Mouse (Mus musculus): ENCODE measurements at regions not wholly inside any gene's neighbourhood (a gene's known extent, or its start where the extent isn't known, plus 50 kb on each side); places are given as distances from the start of the nearest gene placed in this dataset.
A peak's percentile ranks its signal among the peaks of the same experiment; 100 is the strongest.

- Histone ChIP-seq H3K9ac (replicated peaks; ENCODE audit: low read length) (peak overlapping the region; percentile 42), H3K4me1 (ENCODE audit: control insufficient read depth, insufficient read depth, low read length) (peaks cover 14% of the 10 kb centered on the region), H3K4me2 (ENCODE audit: low read length) (peak overlapping the region; percentile 50), H3K9me3 (ENCODE audit: control insufficient read depth, low read length) (no peaks in the 10 kb centered on the region), H3K27ac (replicated peaks; ENCODE audit: low read depth, low read length) (peak overlapping the region; percentile 52; the same call in 1 of the 2 replicates), H3K27me3 (ENCODE audit: control insufficient read depth, insufficient read depth, low read length) (peaks cover 7% of the 10 kb centered on the region; the same call in 1 of the 2 replicates), H3K4me3 (replicated peaks; ENCODE audit: low read depth, low read length) (peak overlapping the region; percentile 14; the same call in 1 of the 2 replicates), H3K36me3 (ENCODE audit: control insufficient read depth, insufficient read depth, low read length) (no peaks in the 10 kb centered on the region)
- DNase-seq = peak; percentile 72
- ATAC-seq (ENCODE audit: low FRiP score, low TSS enrichment) = peak; percentile 73; the same call in 1 of the 2 replicates
- WGBS = 7% methylated on average over 24 of the region's 24 CpGs
These were observed 262.9 kb upstream of the Irx2 start for GRCm38 (mm10) chr13:72365534-72366271.

- Histone ChIP-seq H3K27me3 (ENCODE audit: control insufficient read depth, insufficient read depth, low read length) (peaks cover 7% of the 10 kb centered on the region; the same call in 1 of the 2 replicates), H3K9ac (replicated peaks; ENCODE audit: low read length) (peak overlapping the region; percentile 42), H3K9me3 (ENCODE audit: control insufficient read depth, low read length) (no peaks in the 10 kb centered on the region), H3K4me1 (ENCODE audit: control insufficient read depth, insufficient read depth, low read length) (peaks cover 14% of the 10 kb centered on the region), H3K36me3 (ENCODE audit: control insufficient read depth, insufficient read depth, low read length) (no peaks in the 10 kb centered on the region), H3K4me3 (replicated peaks; ENCODE audit: low read depth, low read length) (0 out of 2 replicates have a peak overlapping the region, but pooled peaks have one; percentile 14), H3K27ac (replicated peaks; ENCODE audit: low read depth, low read length) (no peak overlapping the region; the same call in 1 of the 2 replicates), H3K4me2 (ENCODE audit: low read length) (peak overlapping the region; percentile 50)
- ATAC-seq (ENCODE audit: low FRiP score, low TSS enrichment) (no peak), DNase-seq (no peak)
- WGBS = 62% methylated on average over 11 of the region's 11 CpGs
These were observed 262.3 kb upstream of the Irx2 start for GRCm38 (mm10) chr13:72366281-72366680.

GRCm38 (mm10) chr13:72370131-72370530, 258.5 kb upstream of the Irx2 start:
- Histone ChIP-seq H3K4me2 (ENCODE audit: low read length) (no peak overlapping the region), H3K27me3 (ENCODE audit: control insufficient read depth, insufficient read depth, low read length) (no peaks in the 10 kb centered on the region), H3K4me1 (ENCODE audit: control insufficient read depth, insufficient read depth, low read length) (peaks cover 13% of the 10 kb centered on the region), H3K27ac (replicated peaks; ENCODE audit: low read depth, low read length) (no peak overlapping the region), H3K9ac (replicated peaks; ENCODE audit: low read length) (no peak overlapping the region), H3K4me3 (replicated peaks; ENCODE audit: low read depth, low read length) (no peak overlapping the region), H3K36me3 (ENCODE audit: control insufficient read depth, insufficient read depth, low read length) (no peaks in the 10 kb centered on the region), H3K9me3 (ENCODE audit: control insufficient read depth, low read length) (no peaks in the 10 kb centered on the region)
- DNase-seq (no peak), ATAC-seq (ENCODE audit: low FRiP score, low TSS enrichment) (no peak)
- WGBS = 88% methylated on average over 1 of the region's 1 CpGs

GRCm38 (mm10) chr13:72370997-72371396, 257.6 kb upstream of the Irx2 start:
- Histone ChIP-seq H3K36me3 (ENCODE audit: control insufficient read depth, insufficient read depth, low read length) (no peaks in the 10 kb centered on the region), H3K27ac (replicated peaks; ENCODE audit: low read depth, low read length) (no peak overlapping the region), H3K4me3 (replicated peaks; ENCODE audit: low read depth, low read length) (no peak overlapping the region), H3K27me3 (ENCODE audit: control insufficient read depth, insufficient read depth, low read length) (no peaks in the 10 kb centered on the region), H3K9ac (replicated peaks; ENCODE audit: low read length) (no peak overlapping the region), H3K9me3 (ENCODE audit: control insufficient read depth, low read length) (no peaks in the 10 kb centered on the region), H3K4me1 (ENCODE audit: control insufficient read depth, insufficient read depth, low read length) (peaks cover 4% of the 10 kb centered on the region), H3K4me2 (ENCODE audit: low read length) (no peak overlapping the region)
- no peak for DNase-seq
- WGBS = 67% methylated on average over 5 of the region's 5 CpGs
- ATAC-seq (ENCODE audit: low FRiP score, low TSS enrichment) = no peak

GRCm38 (mm10) chr13:72393366-72393765, 235.3 kb upstream of the Irx2 start:
- H3K27me3 ChIP-seq (ENCODE audit: control insufficient read depth, insufficient read depth, low read length) = no peaks in the 10 kb centered on the region
- H3K36me3 ChIP-seq (ENCODE audit: control insufficient read depth, insufficient read depth, low read length) = no peaks in the 10 kb centered on the region
- DNase-seq = no peak
- no peak overlapping the region for H3K4me2 ChIP-seq (ENCODE audit: low read length)
- H3K9ac ChIP-seq (replicated peaks; ENCODE audit: low read length) = no peak overlapping the region
- H3K27ac ChIP-seq (replicated peaks; ENCODE audit: low read depth, low read length) = no peak overlapping the region
- 88% methylated on average over 2 of the region's 2 CpGs for WGBS
- ATAC-seq (ENCODE audit: low FRiP score, low TSS enrichment) = no peak
- H3K4me1 ChIP-seq (ENCODE audit: control insufficient read depth, insufficient read depth, low read length) = no peaks in the 10 kb centered on the region
- no peak overlapping the region for H3K4me3 ChIP-seq (replicated peaks; ENCODE audit: low read depth, low read length)
- no peaks in the 10 kb centered on the region for H3K9me3 ChIP-seq (ENCODE audit: control insufficient read depth, low read length)

GRCm38 (mm10) chr13:72400677-72401076, 227.9 kb upstream of the Irx2 start:
- WGBS = 28% methylated on average over 10 of the region's 10 CpGs
- H3K36me3 ChIP-seq (ENCODE audit: control insufficient read depth, insufficient read depth, low read length) = no peaks in the 10 kb centered on the region
- ATAC-seq (ENCODE audit: low FRiP score, low TSS enrichment) (no peak), DNase-seq (peak; percentile 48)
- peaks cover 15% of the 10 kb centered on the region; the same call in 1 of the 2 replicates for H3K4me1 ChIP-seq (ENCODE audit: control insufficient read depth, insufficient read depth, low read length)
- H3K27me3 ChIP-seq (ENCODE audit: control insufficient read depth, insufficient read depth, low read length) = no peaks in the 10 kb centered on the region
- no peaks in the 10 kb centered on the region for H3K9me3 ChIP-seq (ENCODE audit: control insufficient read depth, low read length)
- no peak overlapping the region for H3K9ac ChIP-seq (replicated peaks; ENCODE audit: low read length)
- H3K27ac ChIP-seq (replicated peaks; ENCODE audit: low read depth, low read length) = no peak overlapping the region; the same call in 1 of the 2 replicates
- H3K4me3 ChIP-seq (replicated peaks; ENCODE audit: low read depth, low read length) = no peak overlapping the region
- 0 out of 2 replicates have a peak overlapping the region, but pooled peaks have one; percentile 6 for H3K4me2 ChIP-seq (ENCODE audit: low read length)

- no peak overlapping the region for H3K9ac ChIP-seq (replicated peaks; ENCODE audit: low read length)
- H3K27ac ChIP-seq (replicated peaks; ENCODE audit: low read depth, low read length) = no peak overlapping the region
- no peaks in the 10 kb centered on the region for H3K9me3 ChIP-seq (ENCODE audit: control insufficient read depth, low read length)
- no peak overlapping the region for H3K4me2 ChIP-seq (ENCODE audit: low read length)
- peaks cover 4% of the 10 kb centered on the region; the same call in 1 of the 2 replicates for H3K4me1 ChIP-seq (ENCODE audit: control insufficient read depth, insufficient read depth, low read length)
- ATAC-seq (ENCODE audit: low FRiP score, low TSS enrichment) (no peak; the same call in 1 of the 2 replicates), DNase-seq (peak; percentile 40)
- 52% methylated on average over 11 of the region's 11 CpGs for WGBS
- H3K27me3 ChIP-seq (ENCODE audit: control insufficient read depth, insufficient read depth, low read length) = no peaks in the 10 kb centered on the region
- no peak overlapping the region for H3K4me3 ChIP-seq (replicated peaks; ENCODE audit: low read depth, low read length)
- no peaks in the 10 kb centered on the region for H3K36me3 ChIP-seq (ENCODE audit: control insufficient read depth, insufficient read depth, low read length)
These were observed 219.2 kb upstream of the Irx2 start for GRCm38 (mm10) chr13:72409238-72409965.

GRCm38 (mm10) chr13:72412656-72413055, 216.0 kb upstream of the Irx2 start:
- H3K9me3 ChIP-seq (ENCODE audit: control insufficient read depth, low read length) = no peaks in the 10 kb centered on the region
- no peaks in the 10 kb centered on the region for H3K27me3 ChIP-seq (ENCODE audit: control insufficient read depth, insufficient read depth, low read length)
- DNase-seq = no peak
- no peak for ATAC-seq (ENCODE audit: low FRiP score, low TSS enrichment)
- WGBS = 94% methylated on average over 4 of the region's 4 CpGs
- no peak overlapping the region for H3K4me3 ChIP-seq (replicated peaks; ENCODE audit: low read depth, low read length)
- no peak overlapping the region for H3K27ac ChIP-seq (replicated peaks; ENCODE audit: low read depth, low read length)
- no peaks in the 10 kb centered on the region for H3K36me3 ChIP-seq (ENCODE audit: control insufficient read depth, insufficient read depth, low read length)
- no peak overlapping the region for H3K4me2 ChIP-seq (ENCODE audit: low read length)
- H3K4me1 ChIP-seq (ENCODE audit: control insufficient read depth, insufficient read depth, low read length) = no peaks in the 10 kb centered on the region
- H3K9ac ChIP-seq (replicated peaks; ENCODE audit: low read length) = no peak overlapping the region
